Mouse (Mus musculus): ENCODE data around the gene Xaf1. TPM values are rescaled to one million over a fixed set of nuclear protein-coding genes. Genes with fewer than 3 reads are reported as not detected.
A peak's percentile ranks its signal among the peaks of the same experiment; 100 is the strongest.

Gene Xaf1
- polyA plus RNA-seq, 1 experiment, result 23.9 TPM

DNA sequence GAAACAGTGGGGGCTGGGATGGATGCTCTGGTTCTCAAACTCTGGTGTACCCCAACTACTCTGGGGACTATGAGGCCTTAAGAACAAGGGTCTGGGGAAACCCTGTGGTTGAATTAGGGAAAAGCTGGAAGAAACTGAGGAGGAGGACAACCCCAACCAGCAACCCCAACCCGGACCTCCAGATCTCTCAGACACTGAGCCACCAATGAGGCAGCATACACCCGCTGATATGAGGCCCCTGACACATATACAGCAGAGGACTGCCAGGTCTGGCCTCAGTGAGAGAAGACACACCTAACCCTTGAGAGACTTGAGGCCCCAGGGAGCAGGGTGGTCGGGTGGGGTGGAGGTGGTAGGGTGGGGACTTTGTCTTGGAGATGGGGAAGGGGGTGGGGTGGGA is 14.8 kb upstream of the Xaf1 start:
- WGBS, result 89% methylated on average over 3 of the region's 3 CpGs
- H3K27me3 ChIP-seq (replicated peaks; ENCODE audit: control insufficient read depth, insufficient read depth, low read length), result no peaks in the 10 kb centered on the region
- TF ChIP-seq POLR2A (IDR thresholded peaks at IDR 0.05; ENCODE audit: low read depth, low read length) (no peak), CTCF (conservative IDR thresholded peaks at IDR 0.05; ENCODE audit: insufficient read depth, insufficient read length, low read depth, low read length) (no peak)
- H3K36me3 ChIP-seq (ENCODE audit: control insufficient read depth, insufficient read depth, low read length), result no peaks in the 10 kb centered on the region
- DNase-seq, result no peak
- no peak overlapping the region for H3K27ac ChIP-seq (ENCODE audit: insufficient read depth, low read depth, low read length)
- H3K4me1 ChIP-seq (ENCODE audit: control insufficient read depth, insufficient read depth, low read length), result peaks cover 15% of the 10 kb centered on the region; the same call in 1 of the 2 replicates
- no peak overlapping the region for H3K4me3 ChIP-seq (ENCODE audit: insufficient read depth, low read depth, low read length)

- no peak for TF ChIP-seq CTCF (conservative IDR thresholded peaks at IDR 0.05; ENCODE audit: insufficient read depth, insufficient read length, low read depth, low read length)
- TF ChIP-seq POLR2A (IDR thresholded peaks at IDR 0.05; ENCODE audit: low read depth, low read length), result no peak
- Histone ChIP-seq H3K4me3 (ENCODE audit: insufficient read depth, low read depth, low read length) (no peak overlapping the region), H3K36me3 (ENCODE audit: control insufficient read depth, insufficient read depth, low read length) (no peaks in the 10 kb centered on the region), H3K4me1 (ENCODE audit: control insufficient read depth, insufficient read depth, low read length) (peaks cover 12% of the 10 kb centered on the region; the same call in 1 of the 2 replicates), H3K27ac (ENCODE audit: insufficient read depth, low read depth, low read length) (no peak overlapping the region), H3K27me3 (replicated peaks; ENCODE audit: control insufficient read depth, insufficient read depth, low read length) (no peaks in the 10 kb centered on the region)
- 91% methylated on average over 2 of the region's 2 CpGs for WGBS
- DNase-seq, result no peak
These were observed 14.3 kb upstream of the Xaf1 start for GRCm38 (mm10) chr11:72287126-72287525.

DNA sequence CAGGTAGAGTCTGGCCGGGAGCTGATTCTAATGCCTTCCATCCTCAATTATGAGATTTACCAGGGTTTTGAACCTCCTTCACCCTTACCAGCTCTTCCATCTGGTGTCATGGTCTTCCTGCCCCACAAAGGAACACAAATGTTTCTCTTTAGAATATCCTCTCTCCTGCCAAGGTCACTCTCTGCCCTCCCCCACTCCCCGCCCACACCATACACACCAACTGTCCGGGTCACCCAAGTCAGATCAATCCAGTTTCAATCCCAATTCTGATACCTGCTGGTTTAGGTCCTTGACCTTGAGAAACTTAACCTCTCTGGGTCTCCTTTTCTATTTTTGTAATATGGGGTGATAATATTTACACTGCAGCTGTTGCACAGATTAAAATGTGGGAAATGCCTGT is 13.9 kb upstream of the Xaf1 start:
- Histone ChIP-seq H3K4me1 (ENCODE audit: control insufficient read depth, insufficient read depth, low read length) (peaks cover 12% of the 10 kb centered on the region; the same call in 1 of the 2 replicates), H3K36me3 (ENCODE audit: control insufficient read depth, insufficient read depth, low read length) (no peaks in the 10 kb centered on the region), H3K4me3 (ENCODE audit: insufficient read depth, low read depth, low read length) (no peak overlapping the region), H3K27me3 (replicated peaks; ENCODE audit: control insufficient read depth, insufficient read depth, low read length) (no peaks in the 10 kb centered on the region), H3K27ac (ENCODE audit: insufficient read depth, low read depth, low read length) (no peak overlapping the region)
- DNase-seq, result no peak
- TF ChIP-seq POLR2A (IDR thresholded peaks at IDR 0.05; ENCODE audit: low read depth, low read length), result no peak
- no peak for TF ChIP-seq CTCF (conservative IDR thresholded peaks at IDR 0.05; ENCODE audit: insufficient read depth, insufficient read length, low read depth, low read length)
- 78% methylated on average over 3 of the region's 3 CpGs for WGBS

DNA sequence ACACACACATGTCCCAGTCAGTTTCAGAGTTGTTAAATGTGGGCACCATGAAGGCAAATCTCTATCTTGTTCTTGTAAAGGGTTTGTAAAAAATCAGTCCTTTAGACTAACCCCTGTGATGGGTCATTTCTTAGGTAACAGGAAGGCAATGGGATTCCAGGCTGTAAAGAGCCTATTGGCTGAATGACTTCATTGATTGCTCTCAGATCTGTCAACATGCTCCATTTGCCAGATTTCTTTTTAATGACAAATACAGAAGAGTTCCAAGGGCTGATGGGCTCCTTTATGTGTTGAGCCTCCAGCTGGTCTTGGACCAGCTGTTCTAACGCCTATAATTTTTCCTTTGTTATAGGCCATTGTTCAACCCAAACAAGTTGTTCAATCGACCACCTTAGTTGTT is 8.3 kb upstream of the Xaf1 start:
- TF ChIP-seq CTCF (conservative IDR thresholded peaks at IDR 0.05; ENCODE audit: insufficient read depth, insufficient read length, low read depth, low read length) (no peak), POLR2A (IDR thresholded peaks at IDR 0.05; ENCODE audit: low read depth, low read length) (no peak)
- Histone ChIP-seq H3K27me3 (replicated peaks; ENCODE audit: control insufficient read depth, insufficient read depth, low read length) (no peaks in the 10 kb centered on the region), H3K4me3 (ENCODE audit: insufficient read depth, low read depth, low read length) (no peak overlapping the region), H3K36me3 (ENCODE audit: control insufficient read depth, insufficient read depth, low read length) (no peaks in the 10 kb centered on the region), H3K27ac (ENCODE audit: insufficient read depth, low read depth, low read length) (no peak overlapping the region), H3K4me1 (ENCODE audit: control insufficient read depth, insufficient read depth, low read length) (no peaks in the 10 kb centered on the region)
- DNase-seq, result no peak
- WGBS, result 87% methylated on average over 2 of the region's 2 CpGs

DNA sequence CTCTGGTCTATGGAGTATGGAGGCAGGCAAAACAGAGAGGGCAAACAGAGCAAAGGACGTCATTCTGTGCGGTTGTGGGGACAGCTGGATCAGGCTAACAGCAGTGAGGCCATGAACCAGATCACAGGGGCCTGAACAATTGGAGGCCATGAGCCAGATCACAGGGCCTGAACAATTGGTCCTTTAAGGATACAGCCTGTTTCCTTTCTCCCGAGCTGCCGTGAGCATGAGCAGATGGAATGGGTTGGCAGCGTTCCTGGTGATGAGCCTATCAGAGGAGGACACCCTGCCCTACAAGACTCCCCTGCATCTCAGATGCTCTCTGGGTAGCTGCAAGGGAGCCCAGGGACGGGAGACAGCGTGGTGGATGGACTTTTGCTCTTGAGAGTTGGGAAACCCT is 801 bp downstream of the Xaf1 start:
- TF ChIP-seq CTCF (conservative IDR thresholded peaks at IDR 0.05; ENCODE audit: insufficient read depth, insufficient read length, low read depth, low read length), result no peak
- TF ChIP-seq POLR2A (IDR thresholded peaks at IDR 0.05; ENCODE audit: low read depth, low read length), result no peak
- peak overlapping the region; percentile 79 for H3K27ac ChIP-seq (ENCODE audit: insufficient read depth, low read depth, low read length)
- H3K27me3 ChIP-seq (replicated peaks; ENCODE audit: control insufficient read depth, insufficient read depth, low read length), result no peaks in the 10 kb centered on the region
- 0 out of 2 replicates have a peak, but pooled peaks cover 2% of the 10 kb centered on the region for H3K4me1 ChIP-seq (ENCODE audit: control insufficient read depth, insufficient read depth, low read length)
- WGBS, result 63% methylated on average over 7 of the region's 7 CpGs
- no peaks in the 10 kb centered on the region for H3K36me3 ChIP-seq (ENCODE audit: control insufficient read depth, insufficient read depth, low read length)
- peak overlapping the region; percentile 53 for H3K4me3 ChIP-seq (ENCODE audit: insufficient read depth, low read depth, low read length)
- DNase-seq, result peak; percentile 73

- H3K27me3 ChIP-seq (replicated peaks; ENCODE audit: control insufficient read depth, insufficient read depth, low read length), result no peaks in the 10 kb centered on the region
- TF ChIP-seq POLR2A (IDR thresholded peaks at IDR 0.05; ENCODE audit: low read depth, low read length) (no peak), CTCF (conservative IDR thresholded peaks at IDR 0.05; ENCODE audit: insufficient read depth, insufficient read length, low read depth, low read length) (no peak)
- DNase-seq, result no peak
- no peak overlapping the region for H3K27ac ChIP-seq (ENCODE audit: insufficient read depth, low read depth, low read length)
- H3K4me3 ChIP-seq (ENCODE audit: insufficient read depth, low read depth, low read length), result no peak overlapping the region
- no peaks in the 10 kb centered on the region for H3K36me3 ChIP-seq (ENCODE audit: control insufficient read depth, insufficient read depth, low read length)
- 92% methylated on average over 5 of the region's 5 CpGs for WGBS
- H3K4me1 ChIP-seq (ENCODE audit: control insufficient read depth, insufficient read depth, low read length), result 0 out of 2 replicates have a peak, but pooled peaks cover 2% of the 10 kb centered on the region
These were observed 6.0 kb downstream of the Xaf1 start for GRCm38 (mm10) chr11:72307461-72307860.

DNA sequence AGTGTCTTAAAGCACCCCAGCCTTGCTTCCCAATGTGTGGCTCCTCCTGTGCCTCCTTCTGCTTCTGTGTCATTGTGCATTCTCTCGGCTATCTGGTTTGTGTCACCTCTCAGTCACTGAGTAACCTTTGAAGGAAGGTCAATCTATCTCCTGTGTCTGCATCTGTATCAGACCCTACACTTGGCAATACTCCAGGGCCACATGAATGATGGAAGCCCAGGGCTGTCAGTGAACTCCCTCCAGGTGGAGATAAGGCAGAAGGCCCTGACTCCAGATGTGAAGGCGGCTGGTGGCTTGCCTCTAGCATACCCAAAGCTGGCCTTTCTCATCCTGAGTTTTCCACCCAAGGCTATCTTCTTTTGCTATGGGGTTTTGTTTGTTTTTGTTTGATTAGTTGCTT is 7.6 kb downstream of the Xaf1 start:
- no peaks in the 10 kb centered on the region for H3K27me3 ChIP-seq (replicated peaks; ENCODE audit: control insufficient read depth, insufficient read depth, low read length)
- DNase-seq, result no peak
- H3K27ac ChIP-seq (ENCODE audit: insufficient read depth, low read depth, low read length), result no peak overlapping the region
- 80% methylated on average over 2 of the region's 2 CpGs for whole genome bisulfite sequencing
- TF ChIP-seq POLR2A (IDR thresholded peaks at IDR 0.05; ENCODE audit: low read depth, low read length) (no peak), CTCF (conservative IDR thresholded peaks at IDR 0.05; ENCODE audit: insufficient read depth, insufficient read length, low read depth, low read length) (no peak)
- 0 out of 2 replicates have a peak, but pooled peaks cover 2% of the 10 kb centered on the region for H3K4me1 ChIP-seq (ENCODE audit: control insufficient read depth, insufficient read depth, low read length)
- no peaks in the 10 kb centered on the region for H3K36me3 ChIP-seq (ENCODE audit: control insufficient read depth, insufficient read depth, low read length)
- H3K4me3 ChIP-seq (ENCODE audit: insufficient read depth, low read depth, low read length), result no peak overlapping the region
